ENCODE assay signal across 15 mouse cellular contexts in genomic region chr13:100617583-100617982, GRCm38 (mm10). TPM values are rescaled to one million over a fixed set of nuclear protein-coding genes. Genes with fewer than 3 reads are reported as not detected.
A peak's percentile ranks its signal among the peaks of the same experiment; 100 is the strongest.
DNase-seq lines count a peak whose midpoint lies in the region; TF ChIP-seq lines count a peak whose summit lies in the region.
"Had no signal": no experiment of that assay in that cellular context is flagged by ENCODE, and none has a peak within 500 bp of the region (broad histone marks: within the 10 kb centered on the region; RNA-seq: fewer than 3 reads in every experiment).

No protein-coding gene starts in this region.

- peaks cover 18% of the 10 kb centered on the region for H3K27me3 ChIP-seq in heart, embryonic 10.5 days (ENCODE audit: insufficient read depth, poor library complexity, severe bottlenecking)
- no peaks in the 10 kb centered on the region for H3K27me3 ChIP-seq in cerebellum, adult 2 months (ENCODE audit: control insufficient read depth, insufficient read depth, low read length)

- no peak overlapping the region for H3K4me3 ChIP-seq in heart, embryonic 10.5 days
- peak overlapping the region; percentile 58 for H3K4me3 ChIP-seq in cerebellum, adult 2 months (replicated peaks; ENCODE audit: insufficient read depth, low read depth, low read length)

- H3K9me3 ChIP-seq in heart, embryonic 10.5 days, result no peaks in the 10 kb centered on the region
- H3K9me3 ChIP-seq: embryonic facial prominence, embryonic 12.5 days; forebrain, embryonic 15.5 days; hindbrain, embryonic 15.5 days had no signal

- TF ChIP-seq POLR2A in cerebellum, adult 2 months (IDR thresholded peaks at IDR 0.05; ENCODE audit: borderline replicate concordance, insufficient read depth, low read length), result no peak

- 81% methylated on average over 13 of the region's 13 CpGs for WGBS in heart, embryonic 10.5 days
- WGBS in cerebellum, adult 2 months, result 44% methylated on average over 13 of the region's 13 CpGs

- peaks cover 44% of the 10 kb centered on the region for H3K36me3 ChIP-seq in heart, embryonic 10.5 days

- H3K27ac ChIP-seq in heart, embryonic 10.5 days, result no peak overlapping the region
- H3K27ac ChIP-seq in cerebellum, adult 2 months (ENCODE audit: insufficient read depth, low read length), result peak overlapping the region; percentile 85
- H3K27ac ChIP-seq: embryonic facial prominence, embryonic 12.5 days; forebrain, embryonic 15.5 days; hindbrain, embryonic 15.5 days had no signal

- peak; percentile 72 for DNase-seq in heart, embryonic 10.5 days (ENCODE audit: low spot score)
- DNase-seq in heart, postnatal 25 days (ENCODE audit: low spot score), result no peak
- peak; percentile 57 to 58 for DNase-seq in cerebellum, adult 2 months
- peak; percentile 52 for DNase-seq in cerebellum, adult 9-10 months
- DNase-seq in cerebellum, postnatal 36 days, result peak; percentile 31
- no peak for DNase-seq in ovary, postnatal 10 days (ENCODE audit: low spot score)
- DNase-seq in thymus, adult 18-20 months, result no peak
- DNase-seq: adrenal gland, adult 2 months; adrenal gland, postnatal 25 days; gastrocnemius, postnatal 36 days; heart, adult 11 months; heart, postnatal 36 days had no signal

- intact Hi-C loops in heart, postnatal 25 days (cut with DNase I), result no loop called here

- H3K4me1 ChIP-seq in heart, embryonic 10.5 days, result peaks cover 5% of the 10 kb centered on the region; the same call in 1 of the 2 replicates
- no peaks in the 10 kb centered on the region; the same call in 1 of the 2 replicates for H3K4me1 ChIP-seq in cerebellum, adult 2 months (ENCODE audit: control insufficient read depth, insufficient read depth, low read length)

- TF ChIP-seq CTCF in cerebellum, adult 2 months (IDR thresholded peaks at IDR 0.05; ENCODE audit: borderline replicate concordance, insufficient read depth, low read depth, low read length), result no peak

RNA-seq across cellular contexts. Expression of gene Marveld2, which starts 0.8 kb away (rescaled TPM):
- polyA plus RNA-seq in heart, embryonic 10.5 days (2016; fragmentation: Nextera tagmentation; extraction: Ambion mirVana), result 3.7 and 5.3 TPM in 2 replicates
- under 1 TPM; 0.18 to 0.59 TPM for total RNA-seq in heart, postnatal 25 days (2021)
- polyA plus RNA-seq in cerebellum, adult 2 months (2012; rRNA removed), result 13.5 and 16.4 TPM in 2 replicates

RNA-seq across cellular contexts. Expression of gene Ak6, which starts 33.2 kb away (rescaled TPM):
- polyA plus RNA-seq in heart, embryonic 10.5 days (2016; fragmentation: Nextera tagmentation; extraction: Ambion mirVana), result 271 and 304 TPM in 2 replicates
- 10 to 100 TPM; 59.5 to 60.8 TPM for total RNA-seq in heart, postnatal 25 days (2021)
- 141 and 148 TPM in 2 replicates for polyA plus RNA-seq in cerebellum, adult 2 months (2012; rRNA removed)

RNA-seq across cellular contexts. Expression of gene Rad17, which starts 33.3 kb away (rescaled TPM):
- polyA plus RNA-seq in heart, embryonic 10.5 days (2016; fragmentation: Nextera tagmentation; extraction: Ambion mirVana), result 24.1 and 25.6 TPM in 2 replicates
- 10 to 100 TPM; 12.5 to 15.3 TPM for total RNA-seq in heart, postnatal 25 days (2021)
- 15.6 and 17.0 TPM in 2 replicates for polyA plus RNA-seq in cerebellum, adult 2 months (2012; rRNA removed)

RNA-seq across cellular contexts. Expression of gene Taf9, which starts 33.8 kb away (rescaled TPM):
- polyA plus RNA-seq in heart, embryonic 10.5 days (2016; fragmentation: Nextera tagmentation; extraction: Ambion mirVana), result 12.4 and 12.8 TPM in 2 replicates
- 10 to 100 TPM; 11.8 to 12.9 TPM for total RNA-seq in heart, postnatal 25 days (2021)
- polyA plus RNA-seq in cerebellum, adult 2 months (2012; rRNA removed), result 13.8 and 16.0 TPM in 2 replicates
- polyA plus RNA-seq: adrenal gland, adult 2 months had no signal

RNA-seq across cellular contexts. Expression of gene Ccdc125, which starts 51.9 kb away (rescaled TPM):
- 4.2 and 5.8 TPM in 2 replicates for polyA plus RNA-seq in heart, embryonic 10.5 days (2016; fragmentation: Nextera tagmentation; extraction: Ambion mirVana)
- total RNA-seq in heart, postnatal 25 days (2021), result under 1 TPM; 0.64 to 0.70 TPM
- 0.59 and 0.61 TPM in 2 replicates for polyA plus RNA-seq in cerebellum, adult 2 months (2012; rRNA removed)

Comparison
In these comparisons a context has a peak if more than half of its experiments do, and no peak if none do; other contexts are left out.
1. DNase-seq: peak in heart, embryonic 10.5 days (single experiment), cerebellum, adult 2 months (2 of 2), cerebellum, adult 9-10 months (single experiment) and cerebellum, postnatal 36 days (2 of 2); none in heart, postnatal 25 days (single experiment), ovary, postnatal 10 days (single experiment) and thymus, adult 18-20 months (0 of 2).